Mouse (Mus musculus) heart, embryonic 10.5 days (tissue): ENCODE data around the gene Pde3a. TPM values are rescaled to one million over a fixed set of nuclear protein-coding genes. Genes with fewer than 3 reads are reported as not detected.

Experiments used
- DNase-seq: peaks from one replicate; pipeline ENCODE4 v3.0.0-alpha.2; 2017; ENCODE audit warnings: low spot score
- H3K27ac ChIP-seq: fragments of 300-500 bp; sonication (generic); 2 replicates; pipeline ENCODE4 v1.5.1; 2016; ENCODE audit warnings: mild to moderate bottlenecking
- H3K27me3 ChIP-seq: fragments of 300-500 bp; sonication (generic); 2 replicates; pipeline ENCODE4 v1.6.1; 2016; ENCODE audit warnings: mild to moderate bottlenecking; ENCODE audit not compliant: poor library complexity, insufficient read depth, severe bottlenecking
- H3K36me3 ChIP-seq: fragments of 300-500 bp; sonication (generic); 2 replicates; pipeline ENCODE4 v1.6.1; 2016; ENCODE audit warnings: mild to moderate bottlenecking, moderate library complexity
- H3K4me1 ChIP-seq: fragments of 300-500 bp; sonication (generic); 2 replicates; pipeline ENCODE4 v1.6.1; 2016; ENCODE audit warnings: mild to moderate bottlenecking
- H3K4me3 ChIP-seq: fragments of 300-500 bp; sonication (generic); 2 replicates; pipeline ENCODE4 v1.5.1; 2016; ENCODE audit warnings: mild to moderate bottlenecking, moderate library complexity
- H3K9me3 ChIP-seq: fragments of 300-500 bp; sonication (generic); 2 replicates; pipeline ENCODE4 v1.6.1; 2016; ENCODE audit warnings: mild to moderate bottlenecking, moderate library complexity
- WGBS: fragments of 180-500 bp; shearing (Covaris S2); methylation state at CpG from one replicate; pipeline ENCODE4 v1.1.7; 2016; 5-methylcytosine and 5-hydroxymethylcytosine counted together
- polyA plus RNA-seq: library from polyadenylated mRNA; unstranded; fragments of >200 nt; fragmentation: Nextera tagmentation; extraction: Ambion mirVana; gene quantifications from 2 replicates; pipeline ENCODE4 v1.2.1, GENCODE M21; 2016

The Pde3a gene
- polyA plus RNA-seq, 1 experiment from 2014 or later: 7.5 TPM

- DNase-seq: no peak
- Histone ChIP-seq H3K4me3 (no peak overlapping the region), H3K4me1 (no peaks in the 10 kb centered on the region), H3K27ac (no peak overlapping the region), H3K36me3 (peaks cover 16% of the 10 kb centered on the region; the same call in 1 of the 2 replicates), H3K27me3 (no peaks in the 10 kb centered on the region), H3K9me3 (no peaks in the 10 kb centered on the region)
These were observed 250.4 kb downstream of the Pde3a start for GRCm38 (mm10) chr6:141499511-141499910.

- Histone ChIP-seq H3K27ac (no peak overlapping the region), H3K4me3 (no peak overlapping the region), H3K9me3 (no peaks in the 10 kb centered on the region), H3K4me1 (no peaks in the 10 kb centered on the region), H3K36me3 (peaks cover 16% of the 10 kb centered on the region; the same call in 1 of the 2 replicates), H3K27me3 (no peaks in the 10 kb centered on the region)
- no peak for DNase-seq
- WGBS: 76% methylated on average over 3 of the region's 3 CpGs
These were observed 252.1 kb downstream of the Pde3a start for GRCm38 (mm10) chr6:141501171-141501570.

DNA sequence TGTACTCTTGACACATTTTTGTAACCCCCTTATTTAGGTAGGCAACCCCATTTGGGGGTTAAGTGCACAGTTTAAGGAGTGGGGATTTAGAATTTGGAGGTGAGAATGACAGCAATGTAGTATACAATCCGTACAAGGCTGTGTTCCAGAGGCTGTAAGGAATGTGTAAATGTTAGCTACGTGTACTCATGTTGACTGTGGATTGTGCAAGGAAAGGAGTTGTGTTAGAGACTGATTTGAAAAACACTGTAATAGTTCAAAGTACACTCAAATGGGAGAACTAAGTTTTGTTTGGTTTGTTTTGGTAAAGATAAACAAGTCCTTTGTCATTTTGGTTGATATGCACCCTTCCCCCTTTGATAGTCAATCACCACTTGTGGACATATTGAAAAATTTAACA is 273.5 kb downstream of the Pde3a start:
- H3K36me3 ChIP-seq: no peaks in the 10 kb centered on the region
- H3K4me1 ChIP-seq: no peaks in the 10 kb centered on the region
- DNase-seq: no peak
- H3K27me3 ChIP-seq: no peaks in the 10 kb centered on the region
- H3K27ac ChIP-seq: no peak overlapping the region
- WGBS: 74% methylated on average over 2 of the region's 2 CpGs
- no peaks in the 10 kb centered on the region for H3K9me3 ChIP-seq
- no peak overlapping the region for H3K4me3 ChIP-seq

DNA sequence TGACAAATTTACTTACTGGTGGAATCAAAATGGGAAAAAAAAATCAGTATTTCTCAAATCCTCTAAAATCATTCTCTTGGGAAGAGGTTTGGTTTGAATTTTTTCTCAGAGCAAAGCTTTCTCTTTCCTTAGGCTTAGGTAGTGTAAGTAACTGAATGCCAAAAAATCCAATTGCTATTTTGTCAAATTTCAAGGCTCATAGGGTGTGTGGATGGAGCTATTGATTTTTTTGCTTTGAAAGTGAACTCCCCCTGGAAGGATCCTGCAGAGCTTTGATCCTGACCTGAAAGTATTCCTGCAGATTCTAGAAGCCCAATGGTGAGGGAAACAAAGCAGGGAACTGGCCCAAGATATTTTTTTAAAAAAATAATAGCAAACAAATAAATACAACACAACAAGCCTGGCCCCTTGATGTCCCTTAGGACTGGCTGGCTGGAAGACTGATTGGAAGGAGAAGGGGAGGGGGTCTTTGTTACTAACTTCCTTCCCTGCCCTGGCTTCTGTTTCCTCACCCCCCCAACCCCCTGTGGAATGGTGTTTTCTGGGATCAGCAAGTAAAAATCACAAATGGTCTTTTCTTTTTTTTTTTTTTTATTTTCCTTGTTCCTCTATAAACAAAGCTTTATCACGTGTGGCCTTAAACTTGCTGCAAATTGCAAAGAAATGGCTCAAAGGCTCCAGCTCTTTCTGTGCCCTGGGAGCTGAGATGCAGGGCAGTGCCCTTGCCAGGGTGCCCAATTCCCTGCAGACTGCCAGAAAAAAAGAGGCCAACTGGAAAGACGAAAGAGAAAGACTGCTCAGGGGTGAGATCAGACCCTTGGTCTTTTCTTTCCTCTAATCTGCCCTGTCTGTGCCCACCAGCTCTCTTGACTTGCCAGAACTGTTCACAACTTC is 274.9 kb downstream of the Pde3a start, which contains the start of gene Slco1c1:
Gene Slco1c1, plus strand, starts transcription at position 622 of the 894 bp plus-strand sequence.
- Histone ChIP-seq H3K36me3 (no peaks in the 10 kb centered on the region), H3K4me1 (no peaks in the 10 kb centered on the region), H3K27me3 (no peaks in the 10 kb centered on the region), H3K4me3 (no peak within 1 kb of the TSS), H3K9me3 (no peaks in the 10 kb centered on the region), H3K27ac (no peak within 1 kb of the TSS)
- WGBS: 40% methylated on average over 2 of the region's 2 CpGs
- DNase-seq: no peak

- Histone ChIP-seq H3K9me3 (no peaks in the 10 kb centered on the region), H3K4me1 (no peaks in the 10 kb centered on the region), H3K36me3 (no peaks in the 10 kb centered on the region), H3K27ac (no peak overlapping the region), H3K4me3 (no peak overlapping the region), H3K27me3 (no peaks in the 10 kb centered on the region)
- DNase-seq: no peak
- 90% methylated on average over 1 of the region's 1 CpGs for WGBS
These were observed 276.7 kb downstream of the Pde3a start for GRCm38 (mm10) chr6:141525787-141526186.

DNA sequence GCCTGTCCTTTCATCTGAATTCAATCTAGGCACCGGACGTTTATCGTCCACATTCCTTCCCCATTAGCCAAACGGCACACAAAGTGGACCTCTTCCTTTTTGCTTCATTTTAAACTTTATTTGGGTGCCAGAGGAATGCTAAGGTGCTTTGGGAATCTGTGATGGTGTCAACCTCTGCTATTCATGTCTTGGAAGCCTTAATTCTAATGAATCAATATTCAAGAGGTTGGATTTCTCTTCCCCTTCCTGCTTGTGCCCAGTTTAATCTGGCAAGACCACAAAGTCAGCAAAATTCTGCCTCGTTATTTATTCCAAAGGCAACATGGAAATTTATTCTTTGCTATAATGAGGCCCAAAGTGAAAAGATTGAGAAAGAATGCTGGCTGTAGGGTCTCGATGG is 281.8 kb downstream of the Pde3a start:
- 84% methylated on average over 6 of the region's 6 CpGs for WGBS
- H3K4me1 ChIP-seq: no peaks in the 10 kb centered on the region

DNA sequence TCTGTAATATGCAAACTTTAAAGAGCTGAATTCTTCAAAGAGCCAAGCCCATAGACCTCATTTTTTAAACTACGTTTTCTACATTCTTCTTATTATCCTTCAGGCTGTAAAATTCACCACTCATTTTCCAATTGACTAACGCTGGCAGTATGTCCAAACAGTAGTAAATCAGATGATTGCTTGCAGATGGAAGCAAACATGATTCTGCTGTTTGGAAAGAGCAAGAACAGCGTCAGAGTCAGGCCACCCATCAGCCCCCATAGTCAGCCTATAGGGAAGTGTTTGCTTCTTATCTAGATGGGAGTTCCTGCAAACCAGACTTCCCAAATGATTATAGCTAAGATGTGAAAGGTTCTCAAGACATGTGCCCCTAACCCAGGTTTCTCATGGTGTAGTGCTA is 288.2 kb downstream of the Pde3a start:
- no peaks in the 10 kb centered on the region for H3K9me3 ChIP-seq
- 59% methylated on average over 3 of the region's 3 CpGs for WGBS
- no peak for DNase-seq
- H3K4me3 ChIP-seq: no peak overlapping the region
- H3K27me3 ChIP-seq: no peaks in the 10 kb centered on the region
- peaks cover 16% of the 10 kb centered on the region; the same call in 1 of the 2 replicates for H3K4me1 ChIP-seq
- H3K27ac ChIP-seq: no peak overlapping the region
- H3K36me3 ChIP-seq: no peaks in the 10 kb centered on the region

More for the DNA sequence above, 281.8 kb downstream of the Pde3a start:
- Histone ChIP-seq H3K27ac (no peak overlapping the region), H3K9me3 (no peaks in the 10 kb centered on the region), H3K4me3 (no peak overlapping the region), H3K36me3 (no peaks in the 10 kb centered on the region), H3K27me3 (no peaks in the 10 kb centered on the region)
- DNase-seq: no peak

DNA sequence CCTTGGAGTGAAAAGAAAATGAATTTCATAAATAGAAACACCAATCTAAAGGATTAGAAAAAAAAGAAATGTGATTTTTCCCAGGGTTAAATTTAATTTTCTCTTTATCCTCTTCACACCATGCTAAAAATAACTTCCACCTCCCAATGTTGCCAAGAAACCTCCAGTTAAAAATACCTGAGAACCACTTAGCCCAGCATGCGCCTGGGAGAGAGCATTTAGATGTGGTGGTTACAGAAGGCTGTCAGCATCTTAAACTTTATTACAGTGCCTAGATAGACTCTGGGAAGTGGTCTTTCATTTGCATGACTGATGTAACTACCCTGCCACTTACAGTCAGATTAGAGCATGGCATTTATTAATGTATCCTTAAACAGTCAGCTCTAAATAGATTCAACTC is 292.1 kb downstream of the Pde3a start:
- Histone ChIP-seq H3K27ac (peak overlapping the region; percentile 81), H3K4me1 (peaks cover 25% of the 10 kb centered on the region; the same call in 1 of the 2 replicates)

DNA sequence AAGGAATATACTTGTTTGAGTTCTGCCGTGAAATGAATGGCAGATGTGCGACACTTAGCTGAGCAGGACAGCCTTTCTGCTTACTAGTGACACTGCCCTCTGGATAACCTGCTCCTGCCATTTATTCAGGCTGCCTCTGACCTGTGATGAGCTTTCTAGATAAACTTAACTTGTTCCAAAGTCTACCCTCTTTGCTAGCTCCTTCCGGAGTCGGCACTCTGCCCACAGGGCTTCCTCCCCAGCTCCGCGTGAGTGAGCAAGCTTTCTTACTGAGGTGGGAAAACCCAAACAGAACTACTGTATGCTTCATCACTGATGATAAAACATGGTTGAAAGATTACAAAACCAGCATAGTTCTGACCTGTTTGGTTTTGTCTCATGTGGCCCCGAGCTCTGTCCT is 294.3 kb downstream of the Pde3a start:
- DNase-seq: no peak
- Histone ChIP-seq H3K9me3 (no peaks in the 10 kb centered on the region), H3K4me1 (peaks cover 25% of the 10 kb centered on the region; the same call in 1 of the 2 replicates), H3K27ac (no peak overlapping the region), H3K27me3 (no peaks in the 10 kb centered on the region), H3K4me3 (no peak overlapping the region), H3K36me3 (no peaks in the 10 kb centered on the region)
- WGBS: 83% methylated on average over 7 of the region's 7 CpGs

More for the DNA sequence above, 292.1 kb downstream of the Pde3a start:
- 35% methylated on average over 1 of the region's 1 CpGs for WGBS
- H3K9me3 ChIP-seq: no peaks in the 10 kb centered on the region
- DNase-seq: no peak
- no peak overlapping the region for H3K4me3 ChIP-seq
- H3K27me3 ChIP-seq: no peaks in the 10 kb centered on the region
- no peaks in the 10 kb centered on the region for H3K36me3 ChIP-seq
